Mouse (Mus musculus): ENCODE measurements around the gene Tubb2a. TPM values are rescaled to one million over a fixed set of nuclear protein-coding genes. Genes with fewer than 3 reads are reported as not detected.

The Tubb2a gene
- 1 to 10 TPM; 3.9 to 8.6 (median 5.4) TPM for total RNA-seq (2022)

GRCm38 (mm10) chr13:34077492-34078271, at the start of gene Tubb2a:
Gene Tubb2a (minus strand): TSS chr13:34078007.
- DNase-seq (ENCODE audit: low spot score in 2 of 2), result peak; percentile 85 to 87

GRCm38 (mm10) chr13:34125711-34126110, 47.9 kb upstream of the Tubb2a start:
- peak in 1 of 2 experiments; percentile 63 for DNase-seq (ENCODE audit: low spot score in 2 of 2)

GRCm38 (mm10) chr13:34120536-34120935, 42.7 kb upstream of the Tubb2a start:
- no peak for DNase-seq (ENCODE audit: low spot score in 2 of 2)

GRCm38 (mm10) chr13:34119406-34119805, 41.6 kb upstream of the Tubb2a start:
- no peak for DNase-seq (ENCODE audit: low spot score in 2 of 2)

GRCm38 (mm10) chr13:34118816-34119215, 41.0 kb upstream of the Tubb2a start:
- DNase-seq (ENCODE audit: low spot score in 2 of 2), result no peak

- DNase-seq (ENCODE audit: low spot score in 2 of 2), result no peak
Measured at GRCm38 (mm10) chr13:34116508-34116907, 38.7 kb upstream of the Tubb2a start.

GRCm38 (mm10) chr13:34114654-34115053, 36.8 kb upstream of the Tubb2a start:
- no peak for DNase-seq (ENCODE audit: low spot score in 2 of 2)

- DNase-seq (ENCODE audit: low spot score in 2 of 2), result no peak
Measured at GRCm38 (mm10) chr13:34113086-34113485, 35.3 kb upstream of the Tubb2a start.

- DNase-seq (ENCODE audit: low spot score in 2 of 2), result no peak
Measured at GRCm38 (mm10) chr13:34112369-34113081, 34.7 kb upstream of the Tubb2a start.

- no peak for DNase-seq (ENCODE audit: low spot score in 2 of 2)
Measured at GRCm38 (mm10) chr13:34111878-34112277, 34.1 kb upstream of the Tubb2a start.

- DNase-seq (ENCODE audit: low spot score in 2 of 2), result no peak
Measured at GRCm38 (mm10) chr13:34111019-34111418, 33.2 kb upstream of the Tubb2a start.

- no peak for DNase-seq (ENCODE audit: low spot score in 2 of 2)
Measured at GRCm38 (mm10) chr13:34109677-34110058, 31.9 kb upstream of the Tubb2a start.

GRCm38 (mm10) chr13:34109035-34109676, 31.3 kb upstream of the Tubb2a start:
- DNase-seq (ENCODE audit: low spot score in 2 of 2), result no peak

- DNase-seq (ENCODE audit: low spot score in 2 of 2), result no peak
Measured at GRCm38 (mm10) chr13:34106999-34107398, 29.2 kb upstream of the Tubb2a start.

GRCm38 (mm10) chr13:34106256-34106655, 28.4 kb upstream of the Tubb2a start:
- no peak for DNase-seq (ENCODE audit: low spot score in 2 of 2)

GRCm38 (mm10) chr13:34105364-34105763, 27.6 kb upstream of the Tubb2a start:
- DNase-seq (ENCODE audit: low spot score in 2 of 2), result no peak

GRCm38 (mm10) chr13:34101908-34102307, 24.1 kb upstream of the Tubb2a start:
- DNase-seq (ENCODE audit: low spot score in 2 of 2), result no peak

- no peak for DNase-seq (ENCODE audit: low spot score in 2 of 2)
Measured at GRCm38 (mm10) chr13:34101247-34101646, 23.4 kb upstream of the Tubb2a start.

- no peak for DNase-seq (ENCODE audit: low spot score in 2 of 2)
Measured at GRCm38 (mm10) chr13:34100733-34101132, 22.9 kb upstream of the Tubb2a start.

- no peak for DNase-seq (ENCODE audit: low spot score in 2 of 2)
Measured at GRCm38 (mm10) chr13:34097086-34097485, 19.3 kb upstream of the Tubb2a start.

- no peak for DNase-seq (ENCODE audit: low spot score in 2 of 2)
Measured at GRCm38 (mm10) chr13:34096455-34096854, 18.6 kb upstream of the Tubb2a start.

All from gastrocnemius, adult 8-10 months (tissue).